Mouse (Mus musculus) frontal cortex, adult 2 months (tissue): ENCODE measurements at regions not wholly inside any gene's neighbourhood (a gene's known extent, or its start where the extent isn't known, plus 50 kb on each side); places are given as distances from the start of the nearest gene placed in this dataset.

Experiments used
- DNase-seq, 2 experiments: peaks; one replicate each; pipeline ENCODE4 v3.0.0; 2022; ENCODE audit warnings: low spot score in 1 of 2; ENCODE audit errors: extremely low spot score in 1 of 2

DNA sequence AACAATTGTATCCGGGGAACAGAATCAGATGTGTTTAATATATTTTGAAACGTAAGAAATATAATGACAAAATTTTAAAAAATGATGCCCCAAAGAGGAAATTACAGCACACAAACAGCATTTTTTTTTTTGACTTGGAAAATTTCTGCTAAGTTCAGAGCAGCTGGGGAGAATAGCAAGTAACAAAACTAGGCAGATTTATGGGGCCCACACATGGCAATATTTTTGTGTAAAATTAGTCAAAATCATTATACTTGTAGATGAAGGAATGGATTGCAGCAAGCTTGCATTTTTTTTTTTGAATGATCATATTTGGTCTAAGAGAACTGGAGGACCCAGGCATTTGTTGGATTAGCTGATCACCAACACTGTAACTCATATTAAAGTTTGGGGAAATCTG lies 189.4 kb downstream of the Map2k6 start:
- DNase-seq, result peak in 1 of 2 experiments; percentile 13

DNA sequence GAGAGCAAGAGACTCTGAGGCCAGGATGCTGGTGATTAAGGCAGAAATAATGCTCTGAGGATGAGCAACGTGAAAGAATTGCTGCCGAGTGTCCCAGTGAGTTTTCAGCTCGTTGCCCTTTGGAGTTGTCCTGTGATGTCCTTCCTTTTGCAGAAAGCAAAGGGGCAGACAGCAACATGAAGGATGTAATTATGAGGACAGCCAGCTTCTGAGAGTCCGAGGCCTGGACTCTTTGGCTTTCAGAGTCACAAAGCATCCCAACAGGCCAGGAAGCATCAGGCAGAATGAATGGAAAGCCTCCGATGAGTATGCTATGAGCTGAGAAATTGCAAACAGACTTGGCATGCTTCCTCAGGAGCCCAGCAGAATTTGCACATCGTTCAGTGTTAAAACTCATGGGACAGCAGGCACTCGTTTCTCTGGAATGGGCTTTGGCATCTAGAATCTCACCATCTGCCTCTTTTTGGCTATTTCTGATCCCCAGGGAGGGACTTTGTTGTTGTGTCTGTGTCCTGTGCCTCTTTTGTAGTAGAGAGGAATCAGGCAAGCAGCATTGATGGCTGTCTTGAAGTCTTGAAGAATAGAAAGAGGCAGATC lies 196.4 kb downstream of the Map2k6 start:
- no peak for DNase-seq

DNA sequence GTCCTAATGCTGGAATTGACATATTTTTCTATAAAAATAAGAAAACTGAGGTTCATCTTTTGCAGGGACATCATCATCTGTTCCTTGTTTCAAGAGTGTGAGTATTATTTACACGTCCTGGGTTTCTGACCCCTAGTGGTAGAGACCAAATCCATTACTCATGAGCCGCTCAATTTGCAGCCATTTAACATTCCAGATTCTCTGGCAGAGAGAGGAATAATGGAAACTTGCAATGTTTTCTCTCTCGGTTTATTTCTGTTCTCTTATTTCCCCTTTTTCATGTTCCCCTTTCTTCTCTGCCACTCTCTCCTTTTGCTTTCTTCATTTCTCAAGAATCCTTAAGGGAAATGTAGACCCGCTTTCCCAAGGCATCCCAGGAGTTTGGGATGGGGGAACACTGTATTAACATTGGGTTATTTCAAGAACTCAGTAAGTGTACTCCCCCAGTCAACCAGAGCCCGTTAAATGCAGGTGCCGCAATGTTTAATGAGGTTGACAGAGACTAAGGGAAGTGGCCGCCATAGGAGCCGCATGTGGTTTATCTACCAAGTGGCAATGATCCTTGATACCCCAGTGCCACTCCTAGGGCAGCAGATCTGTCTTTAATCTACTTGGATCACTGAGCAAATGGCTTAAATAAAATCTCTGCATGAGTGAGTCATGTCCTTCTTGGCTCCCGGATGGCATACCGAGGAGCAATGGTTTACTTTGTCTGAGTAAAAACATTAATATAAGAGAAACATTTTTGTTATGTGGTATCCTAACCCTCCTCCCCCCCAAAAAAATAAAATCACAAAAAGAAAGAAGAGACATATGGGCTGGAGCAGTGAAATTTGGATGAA lies 206.3 kb downstream of the Map2k6 start:
- DNase-seq, result no peak

DNA sequence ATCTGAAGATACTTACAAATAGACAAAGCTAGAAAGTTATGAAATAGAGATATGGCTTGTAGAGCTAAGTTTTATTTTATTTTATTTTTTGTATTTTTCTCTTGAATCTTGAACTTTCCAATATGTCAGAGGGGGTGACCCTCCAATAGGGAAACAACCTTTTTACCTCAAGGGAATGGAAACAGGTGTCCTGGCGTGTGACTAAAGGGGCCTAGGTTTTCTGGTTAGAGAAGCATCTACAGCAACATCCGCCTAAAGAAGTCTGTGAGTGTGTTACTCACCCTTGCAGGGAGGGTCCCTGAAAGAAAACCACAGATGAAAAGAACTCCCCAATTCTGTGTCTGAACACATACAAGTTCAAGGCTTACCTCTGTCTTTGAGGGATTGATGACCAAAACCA lies 210.4 kb downstream of the Map2k6 start:
- no peak for DNase-seq

DNA sequence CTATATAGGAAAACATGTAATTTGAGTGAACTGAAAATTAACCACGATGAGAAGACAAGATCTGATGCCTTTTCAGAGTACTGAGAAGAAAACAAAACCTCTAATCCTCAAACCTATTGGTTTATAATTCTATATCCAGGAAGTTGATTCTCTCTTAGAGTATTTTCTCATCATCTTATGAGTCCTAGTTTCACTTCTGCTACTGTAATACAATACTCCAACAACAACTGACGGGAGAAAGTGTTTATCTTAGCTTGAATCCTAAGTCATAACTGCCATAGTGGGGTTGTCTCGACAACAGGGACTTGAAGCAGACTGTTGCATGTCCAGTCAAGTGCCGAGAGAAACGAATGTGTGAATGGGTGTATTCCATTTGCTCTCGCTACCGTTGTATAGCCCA lies 211.9 kb downstream of the Map2k6 start:
- DNase-seq, result no peak

DNA sequence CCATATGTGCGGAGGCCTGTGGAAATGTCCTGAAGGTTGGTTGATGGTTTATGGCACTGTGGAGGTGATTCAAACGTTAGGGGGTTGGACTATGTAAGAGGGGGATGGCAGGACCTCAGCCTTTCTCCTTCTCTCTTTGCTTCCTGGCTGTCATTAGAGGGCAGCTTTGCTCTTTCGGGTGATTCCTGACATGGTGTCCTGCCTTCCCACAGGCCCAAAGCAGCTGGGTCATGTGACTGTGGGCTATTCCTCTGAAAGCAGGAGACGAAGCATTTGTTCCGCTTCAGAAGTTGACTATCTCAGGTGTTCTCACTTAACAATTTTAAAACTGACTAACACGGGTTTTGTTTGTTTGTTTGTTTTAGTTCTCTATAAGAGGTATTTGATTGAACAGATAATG lies 233.1 kb downstream of the Map2k6 start:
- DNase-seq, result no peak

DNA sequence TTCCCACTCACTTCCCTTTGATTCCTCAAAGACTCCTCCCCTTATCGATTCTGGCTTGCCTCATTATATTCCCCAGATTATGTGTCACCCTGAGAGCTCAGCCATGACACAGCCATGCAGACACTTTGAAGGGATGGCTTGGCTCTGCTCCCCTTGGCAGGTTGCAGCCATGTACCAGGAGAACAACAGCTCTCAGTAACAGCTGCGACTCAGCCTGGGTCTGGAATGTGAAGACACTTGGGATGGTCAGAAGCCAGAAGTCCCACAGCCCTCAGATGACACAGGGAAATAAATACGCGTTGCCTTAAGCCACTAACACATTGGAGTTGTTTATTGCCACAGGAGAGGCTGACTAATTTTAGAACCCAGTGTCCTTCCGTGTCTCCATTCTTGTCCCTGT lies 234.4 kb downstream of the Map2k6 start:
- DNase-seq, result no peak

DNA sequence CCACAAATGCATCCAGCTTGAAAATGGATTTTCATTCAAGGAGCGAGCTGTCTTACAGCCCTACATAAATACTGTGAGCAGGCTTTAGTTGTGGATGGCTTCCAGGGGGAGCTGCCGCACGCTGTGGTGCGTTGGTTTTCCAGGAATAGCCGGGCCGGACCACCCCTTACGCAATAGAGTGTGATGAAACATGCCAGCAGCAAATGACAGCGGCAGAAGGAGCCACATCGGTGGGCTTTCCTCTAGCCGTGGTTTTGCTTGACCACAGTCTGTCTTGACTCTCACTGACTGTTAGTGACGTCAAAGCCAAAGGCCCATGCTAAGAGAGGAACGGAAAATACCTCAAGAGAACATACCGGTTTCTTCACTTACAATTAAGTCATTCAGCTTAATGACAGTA lies 243.6 kb downstream of the Map2k6 start:
- no peak for DNase-seq

DNA sequence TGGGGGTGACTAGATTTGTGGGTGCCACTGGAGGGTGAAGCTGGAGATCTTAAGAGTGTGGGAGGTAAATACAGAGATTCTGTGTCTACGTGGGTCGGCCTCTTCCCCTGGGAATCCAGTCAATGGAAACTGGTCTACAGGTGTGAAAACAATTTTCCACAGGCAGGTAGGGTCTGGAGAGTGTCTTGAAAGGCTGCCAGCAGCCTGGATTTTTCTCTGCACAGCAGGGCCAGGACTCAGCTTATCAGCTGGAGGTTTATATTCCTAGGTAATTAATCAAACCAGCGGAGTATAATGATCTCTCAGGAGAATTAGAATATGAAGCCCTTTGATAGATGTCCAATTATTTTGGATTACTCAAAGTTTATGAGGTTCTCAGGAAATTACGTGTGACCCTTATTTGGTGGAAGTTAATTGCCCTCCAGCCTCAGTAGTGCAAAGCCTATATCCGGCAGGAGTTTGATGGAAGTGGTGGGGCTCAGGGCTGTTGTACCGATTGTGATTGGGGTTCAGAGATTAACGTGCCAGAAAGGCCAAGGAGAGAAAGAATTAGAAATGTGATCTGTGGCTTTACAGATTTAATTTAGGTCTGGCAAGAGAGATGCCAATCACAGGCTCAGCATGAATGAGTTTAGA lies 250.8 kb downstream of the Map2k6 start:
- no peak for DNase-seq

DNA sequence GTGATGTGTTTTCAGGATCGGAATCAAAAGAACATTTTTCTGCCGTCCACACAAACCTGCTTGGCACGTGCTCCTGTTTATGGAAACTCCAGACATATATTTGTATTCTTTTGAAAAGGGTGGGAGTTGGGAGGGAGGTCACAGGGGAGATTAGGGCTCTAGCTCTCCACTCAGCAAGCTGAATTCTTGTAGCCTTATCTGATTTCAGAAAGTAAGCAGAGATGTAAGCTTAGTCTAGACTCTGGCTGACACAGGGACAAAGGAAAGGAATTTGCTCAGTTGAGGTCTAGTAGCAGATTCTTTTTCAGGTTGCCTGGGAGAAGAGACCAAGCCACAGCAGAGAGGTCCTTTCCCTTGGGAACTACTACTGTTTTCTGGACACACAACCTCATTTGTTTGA lies 253.1 kb downstream of the Map2k6 start:
- DNase-seq, result no peak

DNA sequence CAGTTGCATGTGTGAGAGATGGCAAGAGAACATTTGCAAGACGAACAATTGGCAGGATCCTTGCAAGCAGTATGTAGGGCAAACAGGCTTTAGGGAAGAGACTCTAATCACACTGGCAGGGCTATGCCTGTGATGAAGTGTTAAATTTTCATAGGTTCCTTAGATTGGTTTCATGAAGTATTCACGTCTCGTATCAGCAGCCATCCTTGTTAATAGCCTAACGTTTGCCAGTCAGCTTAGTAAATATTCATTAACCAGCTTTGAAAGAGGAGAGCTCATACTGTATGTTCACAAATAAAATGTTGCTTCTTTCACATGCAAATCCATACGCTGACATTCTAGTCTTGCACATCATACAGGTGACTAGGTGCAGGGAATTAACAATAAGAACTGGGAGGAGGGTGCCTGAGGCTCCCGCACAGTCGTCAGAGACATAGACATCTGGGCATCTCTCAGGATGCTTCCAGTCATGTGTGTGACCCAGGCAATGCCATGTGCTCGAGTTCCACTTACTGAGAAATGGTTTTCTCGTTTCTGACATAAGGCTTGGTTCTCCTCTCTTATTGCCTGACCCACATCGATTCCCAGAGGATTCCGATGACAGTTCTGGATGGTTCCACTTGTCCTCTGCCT lies 257.7 kb downstream of the Map2k6 start:
- DNase-seq, result no peak

DNA sequence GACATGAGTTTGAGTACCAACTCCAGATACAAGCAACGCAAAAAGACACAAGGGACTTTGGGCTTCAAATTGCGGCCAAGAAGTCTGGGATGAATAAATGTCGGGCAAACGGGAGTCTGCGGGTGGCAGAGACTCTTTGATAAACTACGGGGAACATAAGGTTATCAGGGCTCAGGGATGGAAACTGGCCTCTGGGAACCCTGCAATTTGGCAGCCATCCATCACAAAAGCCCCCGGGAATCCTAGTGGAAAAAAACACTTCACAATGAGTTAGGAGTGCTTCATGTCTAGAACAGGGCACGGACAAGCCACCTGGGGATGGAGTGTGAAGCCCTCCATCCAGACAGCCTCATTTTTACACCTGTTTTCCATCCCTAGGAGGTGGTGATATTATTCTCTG lies 258.9 kb downstream of the Map2k6 start:
- no peak for DNase-seq

DNA sequence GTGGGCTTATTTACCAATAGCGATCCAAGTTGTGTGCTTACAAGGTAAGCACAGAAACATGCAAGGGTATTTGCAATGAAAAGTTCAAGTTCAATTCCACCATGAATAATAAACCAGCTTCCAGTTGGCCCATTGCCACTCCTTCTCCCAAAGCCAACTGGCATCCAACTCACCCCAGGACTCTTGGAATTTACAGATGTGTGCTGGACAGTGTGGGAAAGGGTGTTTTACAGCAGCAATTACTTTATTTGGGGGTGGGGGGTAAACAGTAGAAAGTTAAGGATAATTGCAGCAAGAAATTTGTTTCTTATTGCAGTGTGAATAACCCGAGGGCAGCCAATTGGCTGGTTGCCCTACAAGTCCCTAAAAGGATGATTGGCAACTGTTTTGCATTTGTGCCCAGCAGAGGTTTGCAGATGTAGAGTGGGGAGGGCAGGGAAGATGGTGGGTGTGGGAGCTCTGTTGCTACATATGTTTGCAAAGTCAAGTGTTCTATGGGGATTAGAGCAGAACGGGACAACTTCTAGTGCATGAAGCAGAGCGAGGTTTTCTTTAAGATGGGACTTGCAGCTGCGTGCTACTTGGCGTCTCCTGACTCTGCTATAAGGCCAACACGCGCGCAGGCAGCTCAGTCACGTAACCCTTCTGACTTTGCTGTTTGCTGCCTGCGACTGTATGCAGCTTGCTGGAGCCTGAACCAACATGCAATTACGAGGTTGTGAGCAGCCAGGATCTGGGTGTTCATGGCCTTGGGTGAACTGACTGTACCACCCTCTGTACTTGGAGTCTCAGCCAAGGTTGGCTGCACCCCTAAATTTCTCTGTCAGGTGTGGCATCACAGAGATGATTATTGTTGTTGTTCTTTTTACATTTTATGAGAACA lies 271.9 kb downstream of the Map2k6 start:
- no peak for DNase-seq

DNA sequence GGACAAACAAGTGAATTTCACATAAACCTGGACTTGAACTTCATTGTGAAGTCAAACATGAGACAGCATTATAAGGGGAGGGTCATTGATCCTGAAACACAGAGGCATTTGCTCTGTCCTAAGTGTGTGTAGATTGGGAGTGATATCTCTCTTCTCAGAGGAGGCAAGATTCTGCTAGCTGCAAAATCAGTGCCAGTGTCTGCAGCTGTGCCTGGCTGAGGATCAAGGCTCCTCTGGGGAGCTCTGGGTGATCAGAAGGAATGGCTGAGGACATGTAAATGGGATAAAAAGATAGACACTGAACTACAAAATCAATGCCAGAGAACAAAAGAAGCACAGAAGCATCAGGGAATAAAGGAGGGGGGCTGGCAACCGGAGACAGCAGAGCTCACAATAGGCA lies 274.0 kb downstream of the Map2k6 start:
- DNase-seq, result no peak

DNA sequence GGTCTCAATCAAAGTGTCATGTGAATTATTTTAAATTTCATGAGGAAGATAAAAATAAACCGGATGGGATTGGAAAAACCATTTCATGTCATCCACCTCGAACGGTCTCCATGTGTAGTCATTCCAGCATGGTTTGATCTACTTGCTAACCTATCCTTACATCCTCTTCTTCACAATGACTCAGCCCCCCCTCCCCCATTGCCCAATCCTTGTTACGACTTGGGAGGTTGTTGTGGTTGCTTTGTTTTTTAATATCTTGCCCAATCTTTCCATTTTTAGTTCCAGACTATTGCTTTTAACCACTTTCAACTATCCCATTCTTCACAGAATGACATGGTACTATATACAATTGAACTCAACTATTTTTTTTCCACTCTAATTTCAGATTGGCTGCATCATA lies 275.0 kb upstream of the Kcnj16 start:
- no peak for DNase-seq

DNA sequence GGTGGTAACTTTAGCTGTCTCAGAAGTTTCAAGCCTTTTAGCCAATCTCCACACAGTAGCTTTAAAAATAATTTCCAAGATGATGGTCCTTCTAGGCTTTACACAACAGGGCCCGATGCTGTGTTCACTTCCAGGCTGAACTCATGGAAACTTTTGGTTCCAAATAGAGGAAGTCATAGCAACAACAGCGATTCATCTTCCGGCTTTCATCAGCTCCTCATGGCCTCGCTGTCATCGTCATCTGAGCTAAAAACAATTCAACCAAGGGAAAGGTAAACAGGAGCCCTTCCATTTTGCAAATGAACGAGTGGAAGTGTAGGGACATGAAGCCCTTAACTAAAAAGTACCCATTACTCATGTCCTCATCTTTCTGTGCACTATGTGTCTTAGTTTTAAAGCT lies 270.8 kb upstream of the Kcnj16 start:
- DNase-seq, result no peak

DNA sequence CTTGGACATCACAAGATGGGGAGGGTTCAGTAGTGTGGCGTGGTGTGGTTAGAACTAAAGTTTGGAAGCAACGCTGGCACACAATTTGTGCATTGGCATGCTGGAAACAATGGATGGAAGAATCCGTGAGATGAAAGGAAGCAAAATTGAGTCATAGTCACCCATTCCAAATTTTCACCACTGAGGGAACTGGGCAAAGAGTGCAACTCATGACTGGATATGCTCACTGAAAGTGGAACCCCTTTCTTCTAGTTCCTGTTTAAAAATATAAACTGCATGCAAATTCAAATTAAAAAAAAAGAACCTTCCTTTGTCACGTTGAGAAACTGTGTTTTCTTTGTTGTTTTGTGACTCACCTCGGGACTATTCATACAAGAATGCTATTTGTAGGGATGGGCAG lies 269.5 kb upstream of the Kcnj16 start:
- no peak for DNase-seq

DNA sequence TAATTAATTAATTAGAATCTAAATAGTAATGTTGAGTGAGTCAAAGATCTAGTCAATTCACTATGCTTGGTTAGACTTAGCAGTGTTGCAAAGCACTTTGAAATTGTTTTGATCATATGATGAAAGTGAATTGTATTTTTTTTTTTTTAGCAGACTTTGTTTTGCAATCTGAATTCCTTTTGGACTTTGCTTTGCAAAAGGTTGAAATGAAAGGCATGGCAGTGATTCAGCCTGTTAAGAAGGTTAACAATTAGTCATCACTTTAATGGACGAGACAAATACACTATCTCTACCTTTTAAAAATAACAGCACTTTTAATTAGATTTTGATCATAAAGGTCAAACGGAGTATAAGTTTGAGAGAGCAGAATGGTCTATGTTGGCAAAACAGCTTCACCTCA lies 266.9 kb upstream of the Kcnj16 start:
- no peak for DNase-seq

DNA sequence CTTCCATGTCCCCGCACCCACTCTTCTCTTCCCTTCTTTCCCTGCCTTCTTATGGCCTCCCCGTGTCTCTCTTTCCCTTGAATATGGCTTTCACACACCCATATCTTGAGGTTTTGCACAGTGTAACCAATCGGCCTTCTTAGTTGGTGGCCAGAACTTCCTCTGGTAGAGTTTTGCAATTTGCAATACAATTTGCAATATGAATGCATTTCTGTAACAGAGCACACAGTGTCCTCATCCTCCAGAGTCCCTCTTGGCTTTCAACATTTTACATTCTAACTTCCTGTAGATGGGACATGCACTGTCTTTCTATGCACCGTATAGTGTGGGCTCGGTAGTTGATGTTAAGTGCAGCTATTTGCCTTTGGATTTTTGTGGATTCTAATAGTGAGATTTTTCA lies 265.7 kb upstream of the Kcnj16 start:
- DNase-seq, result no peak

DNA sequence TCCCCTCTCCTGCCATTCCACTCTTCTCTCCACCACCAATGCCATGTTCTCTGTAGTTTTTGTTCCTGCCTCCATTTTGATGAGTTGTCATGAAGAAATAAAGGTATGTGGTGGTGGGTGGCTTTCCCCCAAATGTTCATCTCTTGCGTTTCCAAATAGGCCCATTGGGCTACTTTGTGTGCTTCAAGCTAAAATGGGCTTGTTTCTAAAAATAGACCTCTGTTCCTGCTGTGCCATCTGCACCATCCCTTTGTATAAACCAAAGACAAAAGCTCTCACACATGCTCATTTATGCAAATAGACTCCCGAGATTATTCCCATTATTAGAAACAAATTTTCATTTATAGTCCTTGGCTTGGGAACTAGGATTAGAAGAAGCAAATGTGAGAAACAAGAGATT lies 264.3 kb upstream of the Kcnj16 start:
- no peak for DNase-seq

DNA sequence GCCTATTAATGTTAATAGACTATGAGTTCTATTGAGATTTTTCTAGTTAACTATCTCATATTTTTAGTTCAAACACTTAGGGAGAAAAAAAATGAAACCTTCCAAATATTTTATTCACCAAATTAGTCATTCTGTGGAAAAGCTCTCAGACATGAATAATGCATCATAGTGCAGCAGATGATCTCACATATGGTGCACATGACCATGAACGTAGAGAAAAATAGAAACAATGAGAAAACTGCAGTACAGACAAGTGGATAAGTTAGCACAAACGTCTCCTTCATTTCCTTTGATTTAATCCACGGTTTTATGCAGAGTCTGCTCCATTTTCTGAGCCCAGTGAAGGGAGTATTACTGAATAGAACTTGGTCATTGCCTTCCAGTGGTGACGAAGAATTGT lies 260.5 kb upstream of the Kcnj16 start:
- DNase-seq, result peak; percentile 7 to 58
